Mouse (Mus musculus) G1E (cell line): ENCODE data around the gene Dchs1.

Experiments used
- CTCF ChIP-seq: IDR thresholded peaks from 2 replicates; pipeline ENCODE4 v1.5.1; 2012; ENCODE audit warnings: low read depth, low read length, inconsistent platforms, mixed read lengths
- GATA1 ChIP-seq: IDR thresholded peaks from 2 replicates; pipeline ENCODE4 v1.6.1; 2012; ENCODE audit warnings: borderline replicate concordance, low read length, inconsistent platforms, mixed read lengths

- no peak for TF ChIP-seq CTCF
- no peak for TF ChIP-seq GATA1
Observed at GRCm38 (mm10) chr7:105738948-105739347, 48.5 kb downstream of the Dchs1 start.
